Mouse (Mus musculus): ENCODE data around the gene Sema6d.
"Not testable (repeated sequence)": the region's sequence is repeated elsewhere in the genome, so short reads cannot be mapped to it uniquely, and the experiment has no call there.

The Sema6d gene

DNA sequence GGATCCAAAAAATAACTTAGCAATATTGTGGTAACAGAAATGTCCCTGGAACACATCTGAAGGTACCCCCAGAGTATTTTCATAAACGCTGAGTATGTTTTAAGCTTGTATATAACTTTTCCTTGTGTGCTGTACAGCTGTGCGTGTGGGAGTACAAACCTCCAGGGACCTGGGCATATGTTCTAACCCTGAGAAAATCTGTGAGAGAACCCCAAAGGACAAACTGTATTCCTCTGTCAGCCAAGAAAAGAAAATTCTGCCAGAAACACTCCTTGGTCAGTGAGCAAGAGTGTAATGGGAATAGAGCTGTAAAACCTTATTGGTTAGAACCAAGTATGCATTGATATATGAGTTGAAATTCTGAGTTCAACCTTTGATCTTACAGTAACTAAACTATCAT lies 203.8 kb downstream of the Sema6d start:
- no peak for DNase-seq (ENCODE audit: low spot score)

DNA sequence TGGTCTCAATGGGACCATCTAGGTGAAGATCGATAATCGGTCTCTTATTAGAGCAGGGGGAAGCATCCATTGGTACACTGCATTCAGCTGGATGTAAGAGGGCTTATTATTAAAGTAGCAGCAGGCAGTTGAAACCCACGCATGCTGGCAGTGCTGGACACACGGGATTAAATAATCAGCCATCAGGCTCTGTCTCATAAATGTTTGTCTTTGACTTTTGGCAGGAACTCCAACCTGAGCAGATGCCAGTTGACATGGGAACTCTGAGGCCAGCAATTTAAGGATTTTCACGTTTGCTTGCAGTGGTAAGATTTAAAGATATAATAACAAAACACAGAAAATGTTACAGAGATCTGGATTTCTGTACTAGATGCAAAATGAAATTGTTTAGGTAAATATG lies 208.6 kb downstream of the Sema6d start:
- no peak for DNase-seq (ENCODE audit: low spot score)

DNA sequence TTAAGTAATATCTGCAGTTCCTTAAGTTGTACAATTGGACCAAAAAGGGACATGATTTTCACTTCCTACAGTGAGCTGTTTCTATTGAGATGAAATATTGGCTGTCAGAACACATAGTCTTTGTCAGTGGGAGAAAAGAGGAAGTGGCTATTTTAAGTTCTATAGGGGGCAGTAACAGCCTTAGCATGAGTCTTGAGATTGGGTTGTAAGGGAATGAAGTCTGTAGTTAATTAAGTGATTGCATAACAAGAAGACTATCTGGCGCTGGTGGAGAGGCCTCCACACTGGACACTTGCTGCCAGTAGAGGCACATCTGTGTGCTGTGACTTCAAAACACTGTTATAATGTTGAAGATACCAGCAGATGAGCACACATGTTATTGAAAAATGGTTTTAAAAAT lies 209.1 kb downstream of the Sema6d start:
- DNase-seq (ENCODE audit: low spot score) = no peak

DNA sequence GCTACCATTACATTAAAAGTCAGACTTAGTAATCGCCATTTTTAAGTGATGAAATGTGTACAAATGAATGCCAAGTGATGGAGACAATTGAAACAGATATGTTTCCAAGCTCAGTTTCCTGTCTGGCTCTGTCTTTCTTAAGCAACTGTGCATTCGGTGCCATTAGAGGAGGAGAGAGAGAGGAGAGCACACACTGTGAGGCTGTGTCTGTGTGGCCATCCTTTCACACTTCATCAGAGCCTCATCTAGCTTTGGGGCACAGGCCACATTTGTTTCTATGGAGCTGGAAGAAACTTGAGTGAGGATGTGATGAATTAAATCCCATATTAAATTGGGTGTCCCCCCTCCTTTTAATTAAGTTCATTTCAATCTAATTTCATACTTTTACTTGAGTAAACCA lies 218.8 kb downstream of the Sema6d start:
- DNase-seq (ENCODE audit: low spot score) = no peak

DNA sequence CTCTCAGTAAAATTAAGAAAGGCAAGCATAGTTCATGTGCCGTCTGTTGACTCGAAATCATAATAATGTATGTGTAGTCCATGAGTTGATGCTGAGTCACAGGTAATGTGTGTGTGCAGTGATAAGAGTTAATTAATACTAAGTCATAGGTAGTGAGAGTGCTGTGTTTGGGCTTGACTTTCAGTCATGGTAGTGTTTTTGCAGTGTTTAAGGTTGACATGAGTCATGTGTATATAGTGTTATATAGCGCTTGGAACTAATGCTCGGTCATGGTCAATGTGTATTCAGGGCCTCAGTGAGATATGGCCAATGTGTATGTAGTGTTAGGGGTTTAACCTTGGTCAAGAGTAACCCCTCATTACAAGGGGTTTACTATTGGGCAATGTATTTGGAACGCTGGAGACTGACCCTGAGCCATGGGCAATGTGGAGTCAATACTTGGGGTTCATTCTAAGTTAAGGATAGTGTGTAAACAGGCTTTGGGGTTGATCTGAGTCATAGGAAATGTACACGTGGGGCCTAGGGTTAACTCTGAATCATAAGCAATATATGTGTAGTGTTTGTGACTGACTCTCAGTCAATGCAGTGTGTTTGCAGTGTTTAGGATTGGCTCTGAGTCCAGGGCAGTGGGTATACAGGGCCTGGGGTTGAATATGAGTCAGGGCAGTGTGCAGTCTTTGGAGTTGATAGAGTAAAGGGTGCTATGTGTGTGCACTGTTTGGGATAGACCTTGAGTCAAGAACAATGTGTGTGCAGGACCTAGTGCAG lies 219.8 kb downstream of the Sema6d start:
- no peak for DNase-seq (ENCODE audit: low spot score)

DNA sequence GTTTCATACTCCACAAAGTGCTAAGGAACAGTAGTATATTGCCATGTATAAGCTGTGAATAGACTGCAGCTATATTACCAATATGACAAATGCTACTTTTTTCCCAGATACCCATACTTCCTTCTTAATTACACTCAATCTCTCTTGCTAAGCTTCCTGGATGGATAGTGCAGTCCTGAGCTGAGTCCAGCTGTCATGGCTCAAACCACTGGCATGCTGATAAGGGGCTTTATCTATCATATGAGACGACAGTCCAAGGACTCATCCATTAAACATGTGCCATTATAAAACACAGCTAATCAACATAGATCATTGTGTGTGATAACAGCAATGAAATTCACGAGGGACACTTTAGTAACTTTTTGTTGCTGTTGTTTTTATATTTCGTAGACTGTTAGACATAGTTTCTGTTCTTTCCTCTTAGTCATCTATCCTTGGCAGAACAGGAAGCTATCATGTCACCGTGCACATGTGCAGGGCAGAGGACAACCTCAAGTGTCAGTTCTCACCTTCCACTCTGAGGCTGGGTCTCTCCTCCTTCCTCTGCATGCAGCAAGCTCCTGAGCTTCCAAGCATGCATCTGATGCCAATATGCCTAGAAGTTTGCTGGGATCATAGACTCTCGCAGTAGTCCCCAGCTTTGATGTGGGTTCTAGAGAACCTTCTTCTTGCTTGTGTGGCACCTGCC lies 232.9 kb downstream of the Sema6d start:
- no peak for DNase-seq (ENCODE audit: low spot score)

DNA sequence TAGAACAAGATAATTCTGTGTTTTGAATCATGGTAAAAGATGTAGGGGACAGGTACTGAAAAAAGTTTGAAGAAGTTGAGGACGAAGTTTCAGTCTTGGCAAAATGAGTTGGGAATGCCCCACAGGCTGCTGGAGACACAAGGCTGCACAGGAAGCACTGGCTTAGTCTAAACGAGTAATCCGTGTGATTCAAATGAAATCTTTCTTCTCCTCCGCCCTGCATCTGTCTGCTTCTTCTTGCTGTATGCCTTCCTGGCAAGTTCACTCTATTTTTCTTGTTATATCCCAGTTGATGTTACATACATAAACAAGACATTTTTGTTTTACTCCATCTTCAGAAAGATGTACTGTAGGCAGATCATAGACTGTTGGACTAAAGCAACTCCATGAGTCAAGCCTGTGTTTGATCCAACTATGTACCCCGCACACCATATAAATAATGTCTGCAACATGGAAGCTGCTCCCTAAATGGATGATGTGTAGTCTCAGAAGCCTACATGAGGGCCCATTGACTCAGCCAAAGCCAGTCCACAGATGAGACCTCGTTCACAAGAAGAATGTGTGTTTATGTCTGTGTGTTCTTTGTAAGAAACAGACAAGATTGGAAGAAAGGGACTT lies 234.4 kb downstream of the Sema6d start:
- DNase-seq (ENCODE audit: low spot score) = no peak

DNA sequence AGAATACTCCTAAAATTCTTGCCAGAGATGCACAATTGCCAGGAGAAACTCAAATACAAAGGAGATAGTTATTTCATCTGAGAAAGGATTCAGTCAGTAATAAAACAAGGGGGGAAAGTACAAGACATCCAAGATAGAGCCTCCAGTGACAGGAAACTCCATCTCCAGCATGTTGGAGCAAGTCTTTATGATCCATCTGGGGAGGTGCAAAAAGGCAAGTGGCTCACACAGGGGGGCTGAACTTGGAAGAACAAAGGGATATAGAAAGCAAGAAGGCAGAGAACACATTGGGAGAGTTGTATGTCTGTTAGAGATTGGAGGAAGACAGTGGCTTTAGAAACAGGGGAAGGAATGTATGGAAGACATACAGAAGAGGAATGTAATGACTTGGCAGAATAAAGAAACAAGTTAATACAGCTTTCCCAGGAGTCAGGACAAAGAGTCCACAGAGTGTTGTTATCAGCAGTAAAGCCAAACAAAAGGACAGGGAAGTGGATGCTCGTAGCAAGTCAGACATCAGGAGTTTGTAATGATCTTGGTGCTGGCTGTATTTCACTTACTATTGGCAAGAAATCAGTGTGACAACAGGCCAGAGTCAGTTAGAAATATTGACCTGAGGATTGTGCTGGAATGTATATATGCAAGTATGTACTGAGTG lies 239.8 kb downstream of the Sema6d start:
- DNase-seq (ENCODE audit: low spot score) = no peak

DNA sequence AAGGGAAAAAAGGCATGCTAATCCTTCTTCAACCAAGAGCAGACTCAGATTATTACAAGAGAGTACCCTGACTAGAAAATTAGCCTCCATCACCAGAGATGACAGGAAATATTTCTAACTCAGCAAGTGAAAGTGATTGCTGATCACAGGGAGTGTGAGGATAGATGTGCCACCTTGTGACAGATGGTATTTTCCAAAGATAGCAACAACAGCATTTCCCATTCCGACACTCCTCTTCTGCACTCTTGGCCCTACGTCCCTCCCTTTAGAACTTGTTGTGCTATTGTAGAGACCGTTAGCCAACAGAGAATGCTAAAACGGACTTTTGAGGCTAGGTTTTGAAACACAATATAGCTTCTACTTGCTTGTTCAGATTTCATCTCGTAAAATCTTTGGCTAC lies 243.1 kb downstream of the Sema6d start:
- no peak for DNase-seq (ENCODE audit: low spot score)

DNA sequence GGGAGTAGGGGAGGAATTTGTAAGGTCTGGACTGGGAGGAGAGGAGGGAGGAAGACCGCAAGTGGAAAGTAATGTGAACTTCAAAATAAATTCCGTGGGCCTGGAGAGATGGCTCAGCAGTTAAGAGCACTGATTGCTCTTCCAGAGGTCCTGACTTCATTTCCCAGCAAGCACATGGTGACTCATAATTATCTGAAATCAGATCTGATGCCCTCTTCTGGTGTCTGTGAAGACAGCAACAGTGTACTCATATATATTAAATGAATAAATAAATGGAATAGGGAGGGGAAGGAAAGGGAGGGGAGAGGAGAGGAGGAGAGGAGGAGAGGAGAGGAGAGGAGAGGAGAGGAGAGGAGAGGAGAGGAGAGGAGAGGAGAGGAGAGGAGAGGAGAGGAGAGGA lies 244.9 kb downstream of the Sema6d start:
- DNase-seq (ENCODE audit: low spot score) = not testable (repeated sequence)

DNA sequence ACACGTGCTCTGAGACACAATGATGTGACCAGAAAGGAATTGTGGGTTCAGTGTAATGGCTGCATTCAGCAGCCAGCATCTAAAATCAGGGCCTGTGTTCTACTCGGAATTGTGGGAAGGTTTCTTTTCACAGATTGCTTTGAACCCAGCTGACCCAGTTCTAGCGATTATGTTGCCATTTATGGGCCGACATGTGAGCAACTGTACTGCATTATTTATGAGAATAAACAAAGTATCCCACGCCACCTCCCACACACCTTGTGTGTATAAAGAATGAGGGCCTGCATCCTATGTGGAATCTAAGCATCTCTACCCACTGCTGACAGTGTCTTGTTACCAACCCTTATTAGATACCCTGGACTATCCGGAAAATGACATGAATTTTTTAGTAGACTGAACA lies 248.5 kb downstream of the Sema6d start:
- DNase-seq (ENCODE audit: low spot score) = no peak

DNA sequence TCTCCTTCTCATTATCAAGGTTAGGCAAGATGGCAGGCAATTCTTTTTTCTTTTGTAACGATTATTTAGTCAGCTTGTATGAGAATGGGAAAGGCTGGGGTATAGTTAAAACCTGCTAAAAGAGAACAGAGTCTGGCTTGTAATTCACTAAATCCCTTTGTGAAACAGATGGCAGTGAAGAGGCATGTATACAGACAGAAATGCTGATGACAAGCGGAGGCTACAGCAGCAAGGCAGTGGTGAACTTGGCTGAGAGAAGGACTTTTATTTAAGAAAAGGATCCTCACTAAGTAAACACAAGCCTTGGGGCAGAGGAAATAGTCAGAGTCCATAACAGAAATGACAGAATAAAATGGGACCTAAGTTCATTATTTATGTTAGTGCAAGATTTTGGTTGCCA lies 264.4 kb downstream of the Sema6d start:
- no peak for DNase-seq (ENCODE audit: low spot score)

DNA sequence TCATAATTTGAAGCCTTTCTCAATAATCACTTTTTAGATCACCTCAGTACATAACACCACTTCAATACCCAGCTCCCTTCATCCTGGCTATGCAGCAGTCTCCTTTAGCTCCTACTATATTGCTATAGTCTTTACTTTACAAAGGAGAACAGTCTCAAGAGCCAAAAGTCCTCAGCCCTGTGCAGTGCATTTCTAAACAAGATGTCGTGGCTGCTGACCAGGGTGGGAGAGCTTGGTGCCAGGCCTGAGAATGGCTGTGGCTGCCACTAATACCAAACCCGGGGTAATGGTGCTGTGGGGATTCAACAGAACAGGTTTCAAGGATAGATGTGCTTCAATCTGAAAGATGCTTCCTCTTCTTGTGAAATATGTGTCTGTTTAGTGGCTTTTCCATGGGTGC lies 264.9 kb downstream of the Sema6d start:
- DNase-seq (ENCODE audit: low spot score) = no peak

DNA sequence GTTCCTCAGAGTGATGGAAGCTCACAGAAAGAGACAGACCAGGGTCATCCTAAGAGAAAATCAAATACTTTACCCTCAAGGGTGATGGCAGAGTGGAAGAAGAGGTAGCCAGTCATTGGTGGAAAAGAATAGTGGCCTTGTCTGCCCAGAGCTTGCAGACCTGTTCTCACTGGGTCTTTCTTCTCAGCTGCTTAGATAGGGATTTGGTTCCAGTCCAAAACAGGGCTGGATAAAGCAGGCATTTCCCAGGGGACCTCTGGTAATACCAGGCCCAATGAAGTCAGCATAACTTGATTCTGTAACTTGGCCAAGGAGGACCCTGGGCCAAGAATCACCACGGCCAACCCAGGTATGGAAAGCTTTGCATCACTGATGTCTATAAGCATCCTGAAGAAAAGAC lies 279.5 kb downstream of the Sema6d start:
- no peak for DNase-seq (ENCODE audit: low spot score)

DNA sequence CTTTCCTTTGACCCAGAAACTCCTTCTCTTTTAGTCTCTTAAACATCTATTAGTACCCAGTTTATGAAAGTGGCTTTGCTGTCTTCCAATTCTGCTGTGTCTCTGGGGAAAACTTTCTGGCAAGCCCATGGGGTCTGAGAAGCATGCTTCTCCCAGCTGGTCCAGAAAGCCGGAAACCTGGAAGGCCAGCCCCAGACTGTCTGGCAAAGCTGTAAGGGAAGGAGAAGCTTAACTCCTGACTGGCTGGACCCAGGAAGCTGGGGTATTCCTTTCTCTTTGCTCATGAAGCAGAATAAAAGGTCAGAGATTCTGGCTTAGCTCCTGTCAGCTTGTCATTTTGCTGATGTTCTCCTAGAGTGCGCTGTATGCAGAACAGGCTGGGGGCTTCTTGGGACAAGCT lies 280.2 kb downstream of the Sema6d start:
- DNase-seq (ENCODE audit: low spot score) = peak; percentile 25

DNA sequence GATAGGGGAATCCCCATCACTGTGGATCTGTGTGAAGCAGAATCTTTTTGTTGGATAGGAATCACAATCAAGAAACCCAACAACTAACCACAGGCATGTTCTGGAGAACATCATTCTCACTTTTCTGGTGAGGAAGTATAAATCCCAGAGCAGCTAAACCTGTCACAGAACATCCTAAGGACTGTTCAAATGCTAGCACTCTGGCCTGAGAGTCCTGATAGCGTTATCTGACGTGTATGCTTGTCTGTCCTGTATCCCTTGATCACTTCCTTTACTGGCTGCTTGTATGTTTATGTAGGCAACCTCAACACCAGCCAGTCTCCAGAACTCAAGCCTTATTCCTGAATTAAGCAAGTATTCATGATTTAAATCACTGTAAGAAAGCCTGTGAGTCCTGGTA lies 281.6 kb downstream of the Sema6d start:
- DNase-seq (ENCODE audit: low spot score) = no peak

DNA sequence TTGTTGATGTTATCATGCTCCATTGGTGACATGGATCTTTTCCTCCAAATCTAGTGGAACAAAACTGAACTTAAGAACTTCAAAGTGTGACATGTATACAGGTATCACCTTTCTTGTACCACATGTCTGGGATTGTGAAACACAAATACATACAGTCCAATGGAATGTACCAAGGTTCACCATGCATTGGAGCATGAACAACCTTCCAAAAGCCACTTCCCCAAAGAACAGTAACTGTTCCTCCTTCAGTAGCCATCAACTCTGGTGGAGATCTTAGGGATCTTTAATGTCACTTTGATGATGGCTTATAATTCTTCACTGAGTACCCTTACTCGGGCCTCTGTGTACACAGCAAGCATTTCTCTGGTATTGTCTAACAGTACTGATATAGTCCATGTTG lies 295.3 kb downstream of the Sema6d start:
- DNase-seq (ENCODE audit: low spot score) = no peak

DNA sequence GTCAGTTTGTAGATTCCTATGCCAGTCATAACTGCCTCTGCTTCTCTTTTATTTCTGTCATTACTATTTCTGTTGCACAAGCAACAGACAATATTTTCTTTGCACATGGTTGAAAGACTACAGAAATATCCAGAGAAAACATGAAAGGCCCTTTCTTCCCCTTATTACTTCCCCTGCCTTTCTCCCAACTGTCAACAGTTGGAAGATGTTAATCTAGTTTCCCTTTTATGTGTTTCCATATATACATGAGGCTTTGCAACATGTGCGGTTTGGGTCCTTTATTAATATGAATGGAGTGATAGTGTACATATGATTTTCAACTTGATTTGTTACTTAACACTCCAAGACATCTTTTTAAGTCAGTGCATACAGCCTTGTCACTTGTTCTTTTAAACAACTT lies 296.0 kb downstream of the Sema6d start:
- no peak for DNase-seq (ENCODE audit: low spot score)

DNA sequence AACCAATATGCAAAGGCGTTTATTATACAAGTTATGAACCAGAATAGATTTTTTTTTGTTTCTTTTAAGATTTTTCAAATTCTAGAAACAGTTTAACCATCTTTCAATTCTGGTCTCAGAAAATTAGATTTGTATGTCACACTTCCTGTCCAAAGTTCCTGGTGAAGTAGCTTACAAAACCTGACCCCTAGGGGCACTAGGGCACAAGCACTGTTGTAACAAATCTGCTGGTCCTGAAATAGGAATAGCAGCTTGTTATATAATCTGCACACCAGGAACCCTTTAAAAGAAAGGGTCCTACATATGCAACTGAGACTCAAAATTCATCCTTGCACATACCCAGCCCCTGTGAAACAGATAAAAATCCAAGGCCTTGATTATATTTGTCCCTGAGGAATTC lies 298.5 kb downstream of the Sema6d start:
- no peak for DNase-seq (ENCODE audit: low spot score)

DNA sequence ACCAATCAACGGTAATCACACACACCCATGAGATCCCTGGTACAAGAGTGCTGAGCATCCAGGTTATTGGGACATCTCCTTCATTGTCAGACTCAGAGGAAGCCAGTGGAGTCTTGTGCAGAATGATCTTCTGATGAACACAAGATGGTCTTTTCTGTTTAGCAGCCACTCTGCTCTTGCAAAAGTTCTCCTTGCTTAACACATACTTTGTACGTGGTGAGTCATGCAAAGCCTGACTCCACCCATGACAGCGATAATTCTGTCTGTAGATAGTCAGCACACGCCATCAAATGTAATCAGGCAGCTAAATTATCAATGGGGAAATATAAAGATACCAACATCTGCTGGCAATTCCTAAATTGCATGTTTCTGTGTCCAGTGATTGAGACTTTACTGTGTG lies 307.0 kb downstream of the Sema6d start:
- no peak for DNase-seq (ENCODE audit: low spot score)

DNA sequence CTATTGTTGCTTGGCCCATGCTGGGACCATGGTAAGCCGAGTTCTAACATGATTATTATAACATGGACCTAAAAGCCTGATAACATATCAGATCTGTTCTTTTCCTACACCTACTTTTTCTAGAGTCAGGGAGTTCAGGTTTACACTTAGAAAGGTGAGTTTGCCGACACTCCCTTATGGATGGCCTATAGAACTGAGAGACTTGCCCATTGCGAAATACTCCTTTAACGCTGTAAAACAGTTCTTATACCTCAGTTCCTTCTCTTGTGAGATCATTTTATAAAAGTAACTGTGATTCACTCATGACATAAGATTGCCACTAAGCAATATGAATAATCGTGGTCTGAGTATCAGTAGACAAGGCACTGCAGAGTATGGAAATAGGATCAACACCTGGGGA lies 307.5 kb downstream of the Sema6d start:
- no peak for DNase-seq (ENCODE audit: low spot score)

DNA sequence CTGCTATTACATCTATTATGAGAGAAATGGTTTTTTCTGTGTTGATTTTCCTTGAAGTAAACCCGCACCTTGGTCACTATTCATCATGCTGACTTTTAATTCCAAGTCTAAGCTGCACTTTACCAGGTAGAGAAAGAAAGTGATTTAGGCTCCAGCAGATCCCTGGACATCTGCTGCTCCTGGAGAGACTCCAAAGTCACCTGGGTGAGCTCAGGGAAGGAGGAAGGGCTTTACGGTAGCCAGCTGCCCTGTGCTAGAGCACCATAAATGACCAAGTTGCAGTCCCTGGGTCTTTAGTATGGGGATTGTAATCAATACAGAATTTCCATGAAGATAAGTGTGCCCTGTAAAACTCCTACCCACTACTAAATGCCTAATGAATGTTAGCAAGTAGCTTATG lies 309.8 kb downstream of the Sema6d start:
- no peak for DNase-seq (ENCODE audit: low spot score)
